Mouse (Mus musculus) urinary bladder, adult 2 months (tissue): Measurements from ENCODE around the gene Trmt61a. TPM values are rescaled to one million over a fixed set of nuclear protein-coding genes. Genes with fewer than 3 reads are reported as not detected.
A peak's percentile ranks its signal among the peaks of the same experiment; 100 is the strongest.

Source experiments
- DNase-seq: peaks from one replicate; pipeline ENCODE4 v3.0.0; 2022; ENCODE audit warnings: low spot score
- polyA plus RNA-seq: library from polyadenylated mRNA; depleted of rRNA; stranded (reverse); fragments of >200 nt; gene quantifications from 2 replicates; pipeline ENCODE4 v1.2.3, GENCODE M21; 2012; rRNA removed

Gene Trmt61a
- polyA plus RNA-seq, 1 experiment = 25.1 TPM

DNA sequence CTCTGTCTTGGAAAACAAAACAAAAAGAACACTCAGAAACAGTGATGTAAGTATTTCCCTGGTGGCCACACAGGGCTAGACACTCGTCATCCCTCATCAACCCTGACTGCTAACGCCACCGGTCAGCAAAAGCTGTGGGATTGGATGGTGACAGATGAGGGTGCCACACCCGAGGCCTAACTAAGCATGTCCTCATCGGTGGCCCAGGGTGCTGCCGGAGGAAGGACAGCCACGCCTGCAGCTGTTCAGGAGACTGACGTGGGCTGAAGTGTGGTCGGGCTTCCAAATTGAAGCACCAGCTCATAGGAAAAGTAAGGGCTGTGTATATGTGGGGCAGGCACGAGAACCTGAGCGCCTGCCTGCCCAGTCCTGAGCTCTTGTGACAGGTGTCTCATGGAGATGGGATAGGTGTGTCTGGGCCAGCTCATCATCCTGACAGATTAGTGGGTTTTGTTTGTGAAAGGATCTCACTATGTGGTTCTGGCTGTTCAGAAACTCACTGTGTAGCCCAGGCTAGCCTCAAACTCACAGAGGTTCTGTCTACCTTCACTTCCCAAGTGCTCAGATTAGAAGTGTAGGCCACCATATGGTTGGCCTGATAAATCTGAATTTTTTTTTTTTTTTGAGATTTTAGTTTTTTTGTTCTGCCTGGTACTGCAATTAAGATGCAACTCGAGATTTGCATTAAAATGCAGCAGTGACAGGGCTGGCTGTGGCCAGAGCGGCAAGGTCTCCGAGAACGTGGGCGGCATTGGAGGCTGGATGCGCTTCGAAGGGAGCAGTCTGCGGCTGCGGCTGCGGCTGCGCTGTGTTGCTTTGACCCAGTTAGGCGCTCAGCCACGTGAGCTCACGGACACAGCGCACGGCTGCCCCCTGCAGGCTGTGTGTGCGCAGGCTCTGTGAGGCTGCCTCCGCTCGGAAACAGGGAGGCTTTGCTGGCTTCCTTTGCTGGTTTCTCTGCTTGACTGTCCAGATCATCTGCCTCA, 54.2 kb downstream of the Trmt61a start:
- peak; percentile 59 for DNase-seq

DNA sequence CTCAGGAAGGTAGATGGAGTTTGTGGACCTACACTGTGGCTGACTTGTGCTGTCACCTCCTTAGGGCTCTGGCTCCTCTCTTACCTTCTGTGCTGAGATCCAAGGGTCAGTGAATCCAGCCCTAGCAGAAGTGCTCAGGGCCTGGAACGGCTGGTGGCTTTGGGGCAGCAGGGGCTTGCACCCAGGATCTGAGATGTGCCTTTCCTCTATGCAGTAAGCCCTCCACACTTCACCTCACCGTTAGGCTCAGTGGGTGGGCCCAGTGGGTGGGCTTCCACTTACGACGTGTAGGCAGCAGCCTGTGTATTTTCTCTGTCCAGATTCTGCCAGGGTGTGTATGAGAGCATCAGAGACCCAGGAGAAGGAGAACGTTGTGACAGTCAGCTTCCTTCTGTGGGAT, 55.0 kb downstream of the Trmt61a start:
- no peak for DNase-seq

Other genes starting within 250 kb of the Trmt61a start
- gene Tnfaip2, start 235.6 kb upstream of the Trmt61a start, polyA plus RNA-seq = 106 and 156 TPM in 2 replicates
- 5.9 and 6.7 TPM in 2 replicates for gene Gm266, start 192.3 kb upstream of the Trmt61a start, polyA plus RNA-seq
- gene Eif5, start 140.1 kb upstream of the Trmt61a start, polyA plus RNA-seq = 139 and 141 TPM in 2 replicates
- gene Mark3, start 103.6 kb upstream of the Trmt61a start, polyA plus RNA-seq = 56.1 and 59.8 TPM in 2 replicates
- gene Ckb, start 5.8 kb upstream of the Trmt61a start, polyA plus RNA-seq = 2,258 and 2,468 TPM in 2 replicates
- 30.4 and 32.8 TPM in 2 replicates for gene Bag5, start 35.2 kb downstream of the Trmt61a start, polyA plus RNA-seq
- gene Apopt1, start 35.2 kb downstream of the Trmt61a start, polyA plus RNA-seq = 47.1 and 50.6 TPM in 2 replicates
- gene Klc1, start 80.7 kb downstream of the Trmt61a start, polyA plus RNA-seq = 96.5 and 122 TPM in 2 replicates
- gene Xrcc3, start 135.8 kb downstream of the Trmt61a start, polyA plus RNA-seq = 3.3 and 3.5 TPM in 2 replicates
- gene Zfyve21, start 136.1 kb downstream of the Trmt61a start, polyA plus RNA-seq = 77.0 and 87.5 TPM in 2 replicates
- 16.6 and 24.9 TPM in 2 replicates for gene Ppp1r13b, start 230.0 kb downstream of the Trmt61a start, polyA plus RNA-seq